Mouse (Mus musculus): ENCODE measurements around the gene Klk1b4.

Gene Klk1b4

GRCm38 (mm10) chr7:44253023-44253616, 45.9 kb downstream of the Klk1b4 start:
- DNase-seq (ENCODE audit: low read depth, low spot score) = no peak

GRCm38 (mm10) chr7:44254930-44255329, 47.7 kb downstream of the Klk1b4 start:
- DNase-seq (ENCODE audit: low read depth, low spot score) = no peak

- DNase-seq (ENCODE audit: low read depth, low spot score) = no peak
Measured at GRCm38 (mm10) chr7:44257278-44257677, 50.0 kb downstream of the Klk1b4 start, which contains the start of gene Acp4. TSS of gene Acp4 (minus strand) at chr7:44257378.

- no peak for DNase-seq (ENCODE audit: low read depth, low spot score)
Measured at GRCm38 (mm10) chr7:44260410-44260809, 53.2 kb downstream of the Klk1b4 start.

GRCm38 (mm10) chr7:44261147-44261546, 53.9 kb downstream of the Klk1b4 start, which contains the start of gene Gm15517:
TSS of gene Gm15517 (plus strand) at chr7:44261447.
- no peak for DNase-seq (ENCODE audit: low read depth, low spot score)

Data from WW6 (cell line).